Mouse (Mus musculus): Measurements from ENCODE around the gene Ubl7. TPM values are rescaled to one million over a fixed set of nuclear protein-coding genes. Genes with fewer than 3 reads are reported as not detected.

Gene Ubl7
- polyA plus RNA-seq, 1 experiment from 2014 or later = 120 TPM

GRCm38 (mm10) chr9:57951993-57952392 lies 41.2 kb downstream of the Ubl7 start:
- WGBS = 34% methylated on average over 6 of the region's 6 CpGs
- H3K4me2 ChIP-seq = no peak overlapping the region
- no peaks in the 10 kb centered on the region for H3K9me3 ChIP-seq
- H3K4me1 ChIP-seq = peaks cover 45% of the 10 kb centered on the region
- peaks cover 27% of the 10 kb centered on the region for H3K27me3 ChIP-seq
- no peaks in the 10 kb centered on the region for H3K36me3 ChIP-seq
- H3K9ac ChIP-seq = peak overlapping the region; percentile 44; the same call in 1 of the 2 replicates
- H3K4me3 ChIP-seq = no peak overlapping the region
- no peak for ATAC-seq (ENCODE audit: insufficient number of reproducible peaks, insufficient read depth, low FRiP score, low TSS enrichment, low read depth)
- H3K27ac ChIP-seq = no peak overlapping the region

- no peak overlapping the region for H3K9ac ChIP-seq
- peaks cover 9% of the 10 kb centered on the region for H3K27me3 ChIP-seq
- no peaks in the 10 kb centered on the region for H3K36me3 ChIP-seq
- no peak overlapping the region for H3K27ac ChIP-seq
- H3K9me3 ChIP-seq = no peaks in the 10 kb centered on the region
- H3K4me3 ChIP-seq = no peak overlapping the region
- H3K4me1 ChIP-seq = peaks cover 31% of the 10 kb centered on the region
- H3K4me2 ChIP-seq = no peak overlapping the region
- ATAC-seq (ENCODE audit: insufficient number of reproducible peaks, insufficient read depth, low FRiP score, low TSS enrichment, low read depth) = no peak
- 91% methylated on average over 12 of the region's 12 CpGs for WGBS
Observed at GRCm38 (mm10) chr9:57954962-57955744, 44.4 kb downstream of the Ubl7 start.

GRCm38 (mm10) chr9:57955764-57956163 lies 45.0 kb downstream of the Ubl7 start:
- Histone ChIP-seq H3K27ac (no peak overlapping the region), H3K9ac (no peak overlapping the region), H3K4me2 (no peak overlapping the region), H3K9me3 (no peaks in the 10 kb centered on the region), H3K4me3 (no peak overlapping the region), H3K36me3 (no peaks in the 10 kb centered on the region), H3K4me1 (peaks cover 26% of the 10 kb centered on the region), H3K27me3 (peaks cover 3% of the 10 kb centered on the region; the same call in 1 of the 2 replicates)
- ATAC-seq (ENCODE audit: insufficient number of reproducible peaks, insufficient read depth, low FRiP score, low TSS enrichment, low read depth) = no peak
- 85% methylated on average over 6 of the region's 6 CpGs for WGBS

- Histone ChIP-seq H3K36me3 (no peaks in the 10 kb centered on the region), H3K4me3 (no peak overlapping the region), H3K9me3 (no peaks in the 10 kb centered on the region), H3K27ac (no peak overlapping the region), H3K9ac (no peak overlapping the region), H3K4me2 (no peak overlapping the region), H3K27me3 (no peaks in the 10 kb centered on the region), H3K4me1 (peaks cover 20% of the 10 kb centered on the region)
- no peak for ATAC-seq (ENCODE audit: insufficient number of reproducible peaks, insufficient read depth, low FRiP score, low TSS enrichment, low read depth)
- WGBS = 83% methylated on average over 9 of the region's 9 CpGs
Observed at GRCm38 (mm10) chr9:57956196-57956837, 45.5 kb downstream of the Ubl7 start.

- no peak for ATAC-seq (ENCODE audit: insufficient number of reproducible peaks, insufficient read depth, low FRiP score, low TSS enrichment, low read depth)
- no peaks in the 10 kb centered on the region for H3K36me3 ChIP-seq
- no peak overlapping the region for H3K9ac ChIP-seq
- H3K4me1 ChIP-seq = peaks cover 15% of the 10 kb centered on the region
- no peaks in the 10 kb centered on the region for H3K9me3 ChIP-seq
- no peak overlapping the region for H3K27ac ChIP-seq
- no peak overlapping the region for H3K4me3 ChIP-seq
- 62% methylated on average over 5 of the region's 5 CpGs for WGBS
- H3K4me2 ChIP-seq = no peak overlapping the region
- H3K27me3 ChIP-seq = no peaks in the 10 kb centered on the region
Observed at GRCm38 (mm10) chr9:57956838-57957236, 46.1 kb downstream of the Ubl7 start.

- H3K36me3 ChIP-seq = no peaks in the 10 kb centered on the region
- H3K9ac ChIP-seq = no peak overlapping the region
- WGBS = 49% methylated on average over 1 of the region's 1 CpGs
- no peaks in the 10 kb centered on the region for H3K9me3 ChIP-seq
- 0 out of 2 replicates have a peak, but pooled peaks cover 8% of the 10 kb centered on the region for H3K4me1 ChIP-seq
- no peak for ATAC-seq (ENCODE audit: insufficient number of reproducible peaks, insufficient read depth, low FRiP score, low TSS enrichment, low read depth)
- H3K27ac ChIP-seq = no peak overlapping the region
- H3K4me2 ChIP-seq = no peak overlapping the region
- no peaks in the 10 kb centered on the region for H3K27me3 ChIP-seq
- no peak overlapping the region for H3K4me3 ChIP-seq
Observed at GRCm38 (mm10) chr9:57958615-57959014, 47.8 kb downstream of the Ubl7 start.

- Histone ChIP-seq H3K4me3 (no peak overlapping the region), H3K4me1 (0 out of 2 replicates have a peak, but pooled peaks cover 3% of the 10 kb centered on the region), H3K9me3 (no peaks in the 10 kb centered on the region), H3K36me3 (no peaks in the 10 kb centered on the region), H3K27me3 (no peaks in the 10 kb centered on the region), H3K27ac (no peak overlapping the region), H3K9ac (no peak overlapping the region), H3K4me2 (no peak overlapping the region)
- WGBS = 71% methylated on average over 10 of the region's 10 CpGs
- no peak for ATAC-seq (ENCODE audit: insufficient number of reproducible peaks, insufficient read depth, low FRiP score, low TSS enrichment, low read depth)
Observed at GRCm38 (mm10) chr9:57959399-57959798, 48.6 kb downstream of the Ubl7 start.

- Histone ChIP-seq H3K27ac (no peak overlapping the region), H3K4me3 (no peak overlapping the region), H3K4me1 (0 out of 2 replicates have a peak, but pooled peaks cover 3% of the 10 kb centered on the region), H3K4me2 (no peak overlapping the region), H3K9me3 (no peaks in the 10 kb centered on the region), H3K9ac (no peak overlapping the region), H3K36me3 (no peaks in the 10 kb centered on the region), H3K27me3 (no peaks in the 10 kb centered on the region)
- 86% methylated on average over 17 of the region's 17 CpGs for WGBS
- ATAC-seq (ENCODE audit: insufficient number of reproducible peaks, insufficient read depth, low FRiP score, low TSS enrichment, low read depth) = no peak
Observed at GRCm38 (mm10) chr9:57959886-57960866, 49.4 kb downstream of the Ubl7 start.

- Histone ChIP-seq H3K27me3 (no peaks in the 10 kb centered on the region), H3K4me2 (no peak overlapping the region), H3K36me3 (no peaks in the 10 kb centered on the region), H3K27ac (no peak overlapping the region), H3K4me3 (no peak overlapping the region), H3K4me1 (0 out of 2 replicates have a peak, but pooled peaks cover 3% of the 10 kb centered on the region), H3K9ac (no peak overlapping the region), H3K9me3 (no peaks in the 10 kb centered on the region)
- no peak for ATAC-seq (ENCODE audit: insufficient number of reproducible peaks, insufficient read depth, low FRiP score, low TSS enrichment, low read depth)
- WGBS = 88% methylated on average over 15 of the region's 15 CpGs
Observed at GRCm38 (mm10) chr9:57961226-57961625, 50.4 kb downstream of the Ubl7 start.

- H3K27ac ChIP-seq = no peak overlapping the region
- 66% methylated on average over 17 of the region's 17 CpGs for WGBS
Observed at GRCm38 (mm10) chr9:57961863-57962778, 51.3 kb downstream of the Ubl7 start.

More at GRCm38 (mm10) chr9:57961863-57962778, 51.3 kb downstream of the Ubl7 start:
- H3K9ac ChIP-seq = no peak overlapping the region
- no peak overlapping the region for H3K4me2 ChIP-seq
- no peaks in the 10 kb centered on the region for H3K36me3 ChIP-seq
- H3K4me1 ChIP-seq = 0 out of 2 replicates have a peak, but pooled peaks cover 3% of the 10 kb centered on the region
- ATAC-seq (ENCODE audit: insufficient number of reproducible peaks, insufficient read depth, low FRiP score, low TSS enrichment, low read depth) = no peak
- no peaks in the 10 kb centered on the region for H3K9me3 ChIP-seq
- no peak overlapping the region for H3K4me3 ChIP-seq
- no peaks in the 10 kb centered on the region for H3K27me3 ChIP-seq

Data from embryonic facial prominence, embryonic 13.5 days (tissue).